25 mouse cellular contexts compared by ENCODE assay signal in the genomic region with DNA sequence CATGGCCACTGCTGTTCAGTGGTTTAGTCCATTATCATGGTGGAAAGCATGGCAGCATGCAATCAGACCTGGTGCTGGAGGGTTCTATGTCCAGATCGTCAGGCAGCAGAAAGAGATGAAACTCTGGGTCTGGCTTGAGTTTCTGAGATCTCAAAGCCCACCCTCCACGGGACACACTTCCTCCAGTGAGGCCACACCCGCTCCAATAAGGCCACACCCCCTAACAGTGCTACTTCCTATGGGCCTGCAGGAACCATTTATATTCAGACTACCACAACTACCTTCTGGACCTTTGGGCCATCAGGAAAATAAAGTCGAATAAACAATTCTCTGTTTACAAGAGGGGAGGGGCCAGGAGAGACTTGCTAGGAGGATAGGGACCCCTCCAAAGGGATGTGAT. TPM values are rescaled to one million over a fixed set of nuclear protein-coding genes. Genes with fewer than 3 reads are reported as not detected.
"Had no signal": no experiment of that assay in that cellular context is flagged by ENCODE, and none has a peak within 500 bp of the region (broad histone marks: within the 10 kb centered on the region; RNA-seq: fewer than 3 reads in every experiment).

No protein-coding gene starts in this region.

- H3K27ac ChIP-seq: limb, embryonic 10.5 days; limb, embryonic 13.5 days; liver, embryonic 12.5 days; liver, embryonic 15.5 days; lung, embryonic 15.5 days; neural tube, embryonic 12.5 days; neural tube, embryonic 15.5 days; stomach, embryonic 15.5 days had no signal

- DNase-seq: kidney, adult 18-20 months; kidney, adult 9 months; kidney, postnatal 10 days; kidney, postnatal 4 days; liver; lung, adult 18-20 months; lung, postnatal 10 days; lung, postnatal 36 days; midbrain, embryonic 14.5 days; right cerebral cortex, adult 18-20 months; right cerebral cortex, postnatal 25 days; spleen, adult 18-20 months; thymus, adult 2 months; thymus, postnatal 25 days had no signal

- H3K36me3 ChIP-seq: liver, embryonic 12.5 days; liver, embryonic 15.5 days; lung, embryonic 15.5 days; stomach, embryonic 15.5 days had no signal

- H3K9me3 ChIP-seq: limb, embryonic 10.5 days; liver, embryonic 12.5 days; liver, embryonic 15.5 days; lung, embryonic 15.5 days; neural tube, embryonic 12.5 days; neural tube, embryonic 15.5 days; stomach, embryonic 15.5 days had no signal

- H3K27me3 ChIP-seq: limb, embryonic 13.5 days; liver, embryonic 15.5 days; lung, embryonic 15.5 days; neural tube, embryonic 12.5 days; neural tube, embryonic 15.5 days; stomach, embryonic 15.5 days had no signal

- H3K4me1 ChIP-seq: limb, embryonic 10.5 days; limb, embryonic 13.5 days; neural tube, embryonic 12.5 days; neural tube, embryonic 15.5 days had no signal

- ATAC-seq: liver, embryonic 12.5 days had no signal

- H3K9ac ChIP-seq: limb, embryonic 13.5 days; liver, embryonic 12.5 days; liver, embryonic 15.5 days; lung, embryonic 15.5 days; neural tube, embryonic 12.5 days; neural tube, embryonic 15.5 days; stomach, embryonic 15.5 days had no signal

- H3K4me3 ChIP-seq: limb, embryonic 10.5 days; limb, embryonic 13.5 days; liver, embryonic 12.5 days; liver, embryonic 15.5 days; lung, embryonic 15.5 days; neural tube, embryonic 12.5 days; neural tube, embryonic 15.5 days; stomach, embryonic 15.5 days had no signal

- H3K4me2 ChIP-seq: limb, embryonic 13.5 days; liver, embryonic 12.5 days; liver, embryonic 15.5 days; lung, embryonic 15.5 days; midbrain, embryonic 11.5 days; neural tube, embryonic 12.5 days; neural tube, embryonic 15.5 days; stomach, embryonic 15.5 days had no signal

RNA-seq across cellular contexts. Expression of a gene that starts 10.7 kb away (rescaled TPM):
- total RNA-seq: megakaryocyte progenitor cell, adult 5-6 weeks; megakaryocyte-erythroid progenitor cell, adult 5-6 weeks had no signal
